Mouse (Mus musculus): Measurements from ENCODE around the gene Aqp7.

Gene Aqp7

DNA sequence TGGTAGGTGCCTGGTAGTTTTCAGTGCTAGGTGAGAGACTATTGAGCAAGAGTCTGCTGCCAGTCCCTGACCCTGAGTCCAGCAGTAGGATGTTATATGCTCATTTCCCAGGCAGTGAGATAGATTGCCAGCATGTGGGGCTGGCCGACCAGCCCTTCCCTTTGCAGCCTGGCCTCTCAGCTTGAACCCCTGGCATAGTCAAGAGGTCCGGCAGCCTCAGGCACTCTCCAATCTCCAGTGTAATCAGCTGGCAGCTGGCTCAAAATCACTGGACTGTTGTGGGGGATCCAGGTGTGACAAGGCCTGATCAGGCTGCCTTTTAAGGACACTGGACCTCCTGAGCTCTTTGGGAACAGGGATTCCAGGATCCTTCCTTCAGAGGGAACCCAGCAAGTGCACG, 15.4 kb upstream of the Aqp7 start:
- DNase-seq (ENCODE audit: low read depth, low spot score): no peak

DNA sequence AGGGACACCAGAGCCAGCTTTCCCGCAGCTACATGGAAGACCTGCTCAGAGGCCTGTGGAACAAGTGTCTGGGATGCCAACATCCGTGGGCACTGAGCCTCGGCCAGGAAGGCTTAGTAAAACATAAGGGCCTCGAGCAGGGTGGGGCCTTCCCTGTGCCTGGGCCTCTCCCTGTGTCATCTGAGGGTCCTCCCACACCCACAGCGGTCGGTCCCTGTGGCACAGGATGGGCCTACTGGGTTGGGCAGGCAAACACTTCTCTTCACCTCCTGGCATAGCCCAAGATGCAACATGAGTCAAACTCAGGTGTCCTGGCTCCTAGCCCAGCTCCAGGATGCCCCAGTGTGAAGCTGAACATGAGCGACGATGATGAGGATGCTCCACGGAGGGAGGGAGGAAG, 9.4 kb upstream of the Aqp7 start:
- DNase-seq (ENCODE audit: low read depth, low spot score): no peak

DNA sequence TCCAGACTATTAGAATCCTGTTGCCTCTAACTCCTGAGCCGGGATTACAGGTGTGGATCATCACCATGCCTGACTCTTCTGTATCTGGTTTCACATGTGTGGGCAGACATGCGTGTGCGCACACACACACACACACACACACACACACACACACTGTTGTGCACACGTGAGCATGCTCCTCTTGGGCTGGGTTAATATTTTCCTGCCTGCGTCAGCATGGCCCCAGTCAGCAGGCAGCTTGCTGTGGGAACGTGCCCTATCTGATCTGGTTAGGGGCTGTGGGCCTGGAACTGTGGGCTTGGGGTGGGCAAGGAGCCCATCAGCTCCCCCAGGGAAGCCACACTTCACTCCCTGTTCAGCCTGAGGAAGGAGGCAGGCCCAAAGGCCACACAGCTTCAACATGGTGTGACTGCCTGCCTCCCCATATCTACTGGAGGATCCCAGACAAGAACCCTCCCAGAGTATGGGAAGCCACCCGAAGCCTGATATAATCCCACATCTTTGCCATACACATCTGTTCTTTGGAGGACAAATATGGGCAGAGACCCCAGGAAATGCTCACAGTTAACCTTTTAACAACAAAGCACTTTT, 8.9 kb upstream of the Aqp7 start:
- DNase-seq (ENCODE audit: low read depth, low spot score): no peak

DNA sequence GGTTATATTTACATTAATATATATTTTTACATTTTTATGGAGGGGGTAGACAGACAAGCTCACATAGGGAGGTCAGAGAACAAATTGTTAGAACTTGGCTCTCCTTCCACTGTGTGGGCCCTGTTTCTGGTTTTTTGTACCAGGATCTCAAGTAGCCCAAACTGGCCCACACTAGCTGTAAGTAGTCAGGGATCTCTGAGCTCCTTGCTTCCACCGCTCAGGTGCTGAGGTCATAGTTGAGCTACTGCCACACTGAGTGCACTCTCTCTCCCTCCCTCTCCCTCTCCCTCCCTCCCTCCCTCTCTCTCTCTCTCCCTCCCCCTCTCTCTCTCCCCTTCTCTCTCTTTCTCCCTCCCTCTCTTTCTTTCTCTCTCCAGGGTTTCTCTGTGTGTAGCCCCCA, 8.3 kb upstream of the Aqp7 start:
- no peak for DNase-seq (ENCODE audit: low read depth, low spot score)

DNA sequence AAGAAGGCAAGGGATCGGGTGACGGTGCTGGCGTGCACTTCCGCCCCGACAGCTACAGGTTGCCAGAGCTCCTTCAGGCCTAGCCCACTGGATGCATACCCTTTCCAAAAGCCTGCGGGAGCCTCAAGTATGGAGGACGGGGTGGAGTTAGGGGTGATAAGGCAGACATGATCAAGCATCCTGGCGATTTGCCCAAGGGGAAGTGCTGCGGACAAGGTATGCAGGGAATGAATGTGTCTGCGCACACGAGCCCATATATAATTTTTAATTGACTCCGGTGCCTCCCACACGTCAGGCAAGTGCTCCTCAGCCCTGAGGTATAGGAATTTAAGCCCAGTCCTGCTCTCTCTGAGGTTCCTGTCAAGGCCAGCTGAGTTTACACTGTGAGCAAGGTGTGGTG, 7.2 kb upstream of the Aqp7 start:
- DNase-seq (ENCODE audit: low read depth, low spot score): no peak

DNA sequence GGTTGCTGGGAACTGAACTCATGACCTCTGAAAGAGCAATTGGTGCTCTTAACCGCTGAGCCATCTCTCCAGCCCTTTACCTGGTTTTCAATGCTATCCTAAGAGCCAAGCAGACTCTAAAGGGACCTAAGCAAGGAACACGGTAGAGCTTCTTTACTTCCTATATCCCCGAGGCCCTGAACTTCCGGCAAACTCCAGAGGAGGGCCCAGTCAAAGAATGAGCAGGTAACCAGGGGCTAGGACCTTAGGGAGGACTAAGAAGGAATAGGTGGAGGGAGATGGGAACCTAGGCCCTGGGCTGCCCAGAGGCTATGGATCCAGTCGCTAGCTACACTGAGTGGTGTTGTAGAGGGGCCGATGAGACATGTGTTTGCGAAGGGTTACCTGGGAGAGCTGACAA, 3.8 kb upstream of the Aqp7 start:
- DNase-seq (ENCODE audit: low read depth, low spot score): no peak

DNA sequence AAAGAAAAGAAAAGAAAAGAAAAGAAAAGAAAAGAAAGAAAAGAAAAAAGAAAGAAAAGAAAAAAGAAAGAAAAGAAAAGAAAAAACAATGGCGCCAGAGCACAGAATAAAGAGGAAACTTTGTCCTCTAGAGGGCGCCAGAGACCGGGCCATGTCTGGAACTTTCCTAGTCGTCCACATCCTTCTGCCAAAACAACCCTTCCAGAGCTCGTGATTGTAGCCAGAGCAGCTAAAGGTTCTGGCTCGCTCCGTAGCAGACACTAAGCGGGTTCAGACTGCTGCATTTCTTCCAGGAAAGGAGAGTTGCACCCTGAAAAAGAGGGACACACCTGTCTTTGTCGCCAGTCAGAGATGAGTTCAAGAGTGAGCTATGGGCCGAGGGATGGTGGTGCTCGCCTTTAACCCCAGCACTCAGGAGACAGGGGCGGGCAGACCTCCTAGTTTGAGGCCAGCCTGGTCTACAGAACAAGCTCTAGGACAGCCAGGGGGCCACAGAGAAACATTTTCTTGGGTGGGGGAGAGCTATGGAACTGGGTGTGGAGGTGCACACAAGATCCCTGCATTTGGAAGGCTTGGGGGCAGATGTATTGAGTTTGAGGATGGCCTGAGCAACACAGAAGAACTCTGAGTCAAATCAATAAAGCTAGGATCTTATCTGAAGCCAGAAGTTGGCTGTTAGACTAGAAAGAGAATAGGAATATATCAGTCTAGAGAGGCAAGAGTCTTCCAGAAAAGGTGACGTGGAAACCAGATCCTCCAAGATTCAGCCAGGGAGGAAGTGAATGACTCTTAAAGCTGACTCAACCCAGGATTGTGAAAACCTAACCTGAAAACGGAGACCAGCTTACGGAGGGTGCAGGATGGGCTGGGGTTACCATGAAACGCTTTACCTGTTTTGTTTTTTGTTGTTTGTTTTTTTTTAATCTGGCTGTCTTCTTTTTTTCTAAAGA, 3.1 kb upstream of the Aqp7 start:
- peak; percentile 66 for DNase-seq (ENCODE audit: low read depth, low spot score)

DNA sequence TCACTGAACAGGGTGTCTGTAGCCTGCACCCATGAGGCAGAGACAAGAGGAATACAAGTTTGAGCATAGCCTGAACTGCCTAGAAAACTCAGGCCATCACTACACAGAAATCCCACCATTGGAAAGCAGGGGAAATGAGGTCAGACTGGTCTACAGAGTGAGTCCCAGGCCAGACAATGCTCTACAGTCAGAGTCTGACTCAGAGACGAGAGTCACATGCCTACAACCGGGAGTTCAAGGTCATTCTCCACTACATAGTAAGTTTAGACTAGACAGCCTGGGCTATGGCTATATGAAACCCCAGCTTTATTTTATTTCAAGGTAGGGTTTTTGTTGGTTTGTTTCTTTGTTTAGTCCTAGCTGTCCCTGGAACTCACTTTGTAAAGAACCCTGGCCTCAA, 987 bp upstream of the Aqp7 start:
- no peak for DNase-seq (ENCODE audit: low read depth, low spot score)

DNA sequence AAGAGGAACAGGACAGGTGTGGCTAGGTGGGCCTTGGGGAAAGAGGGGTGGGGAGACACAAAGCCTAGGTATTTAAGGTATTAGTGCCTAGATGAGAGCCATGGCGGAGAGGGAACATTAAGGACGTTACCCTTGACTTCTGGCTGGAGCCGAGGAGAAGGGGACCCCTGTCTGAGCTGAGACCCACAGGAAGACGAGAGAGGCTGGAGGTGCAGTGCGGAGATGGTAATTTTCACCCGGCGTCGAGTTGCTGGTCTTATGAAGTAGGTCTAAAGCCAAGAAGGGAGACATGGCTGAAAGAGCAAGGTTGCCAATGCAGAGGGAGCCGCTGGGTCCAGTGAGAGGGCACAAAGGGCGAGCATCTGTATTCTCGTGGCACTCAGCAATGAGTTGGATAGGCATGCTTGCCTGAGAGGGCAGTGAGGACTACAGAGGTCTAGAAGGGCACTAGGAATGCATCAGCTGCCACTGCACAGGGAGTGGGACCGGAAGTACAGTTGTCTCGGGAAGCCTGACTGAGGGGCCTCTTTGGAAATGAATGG, 1.6 kb downstream of the Aqp7 start:
- no peak for DNase-seq (ENCODE audit: low read depth, low spot score)

DNA sequence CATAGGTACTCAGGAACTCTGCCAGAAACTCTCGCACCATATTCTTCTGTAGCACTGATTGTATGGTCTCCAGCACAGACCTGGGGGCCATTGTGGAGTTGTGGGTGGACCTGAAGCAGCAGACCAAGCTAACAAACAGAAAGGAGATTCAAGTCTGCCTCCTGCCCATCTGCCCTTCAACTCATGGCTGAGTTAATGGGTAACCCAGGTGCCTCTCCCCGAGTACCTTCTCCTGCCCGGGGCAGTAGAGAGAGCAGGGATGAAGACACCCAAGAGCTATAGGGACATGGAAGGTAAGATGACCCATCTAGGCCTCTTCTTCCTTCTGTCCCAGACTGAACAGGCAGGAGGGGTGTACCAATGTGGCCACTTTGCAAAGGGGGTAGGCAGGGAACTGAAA, 2.7 kb downstream of the Aqp7 start:
- no peak for DNase-seq (ENCODE audit: low read depth, low spot score)

DNA sequence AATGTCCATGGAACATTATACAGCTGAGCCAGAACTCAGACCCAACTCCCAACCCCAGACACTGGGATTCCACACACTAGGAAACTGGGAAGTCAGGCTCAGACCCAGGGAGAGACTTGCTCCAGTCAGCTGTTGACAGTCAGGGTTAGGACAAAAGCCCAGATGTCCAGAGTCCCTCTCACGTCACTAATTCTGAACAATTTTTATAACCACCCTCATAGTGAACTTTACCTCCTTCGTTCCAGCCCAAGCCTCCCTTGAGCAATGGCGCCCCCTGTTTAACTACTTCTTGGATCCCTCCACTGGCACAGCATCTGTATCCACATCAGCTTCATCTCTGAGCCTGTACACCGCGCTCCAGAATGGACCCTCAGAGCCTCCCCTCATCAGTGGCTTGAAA, 4.0 kb downstream of the Aqp7 start:
- no peak for DNase-seq (ENCODE audit: low read depth, low spot score)

DNA sequence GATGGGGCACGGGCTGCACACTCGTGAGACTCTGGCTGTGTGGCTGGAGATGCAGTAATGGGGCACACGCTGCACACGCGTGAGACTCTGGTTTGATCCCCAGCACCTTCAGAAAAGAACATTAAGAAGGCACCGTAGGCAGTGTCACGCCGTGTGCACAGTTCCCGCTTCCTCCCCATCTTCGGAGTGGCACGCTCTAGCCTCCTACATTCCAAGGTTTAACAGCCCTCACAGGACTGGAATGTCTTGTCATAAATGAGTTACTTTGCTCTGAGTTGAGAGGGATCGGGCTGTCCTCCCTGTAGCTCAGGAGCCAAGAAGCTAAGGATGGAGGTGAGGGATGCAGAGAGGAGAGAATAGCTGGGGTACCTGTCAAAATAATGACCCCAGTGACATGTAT, 5.1 kb downstream of the Aqp7 start:
- no peak for DNase-seq (ENCODE audit: low read depth, low spot score)

DNA sequence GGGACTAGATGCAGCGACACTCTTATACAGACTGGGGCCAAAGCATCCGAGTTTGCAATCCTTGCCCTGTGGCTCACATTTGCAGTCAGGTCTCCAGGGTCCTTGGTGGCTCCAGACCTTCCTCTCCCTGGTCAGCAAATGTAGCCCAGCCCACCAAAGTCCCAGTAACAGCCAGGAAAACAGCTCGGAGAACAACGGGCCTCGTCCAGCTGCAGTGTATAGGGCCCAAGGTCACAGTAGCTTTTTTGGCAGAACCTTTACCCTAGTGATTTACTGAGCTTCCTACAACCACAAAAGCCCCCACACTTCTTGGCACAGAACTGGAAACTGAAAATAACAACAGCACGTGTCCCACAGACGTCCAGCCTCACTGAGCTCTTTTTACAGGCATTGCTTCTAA, 7.0 kb downstream of the Aqp7 start:
- DNase-seq (ENCODE audit: low read depth, low spot score): no peak

DNA sequence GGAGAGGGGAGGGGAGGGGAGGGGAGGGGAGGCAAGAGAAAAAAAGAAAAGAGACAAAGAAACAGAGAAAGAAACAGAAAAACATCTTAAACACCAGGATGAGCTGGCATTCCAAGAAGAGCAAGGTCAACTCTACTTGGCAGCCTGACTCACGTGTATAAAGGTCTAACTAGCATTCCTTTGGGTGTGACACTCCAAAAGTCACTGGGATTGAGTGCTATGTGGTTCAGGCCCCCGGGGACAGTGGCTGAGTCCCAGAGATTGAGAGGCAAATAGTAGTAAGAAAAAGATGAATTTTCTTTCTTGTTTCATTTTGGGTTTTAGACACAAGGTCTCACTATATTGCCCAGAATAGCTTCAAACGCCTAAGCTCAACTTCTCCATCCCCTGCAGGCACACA, 10.0 kb downstream of the Aqp7 start:
- DNase-seq (ENCODE audit: low read depth, low spot score): no peak

DNA sequence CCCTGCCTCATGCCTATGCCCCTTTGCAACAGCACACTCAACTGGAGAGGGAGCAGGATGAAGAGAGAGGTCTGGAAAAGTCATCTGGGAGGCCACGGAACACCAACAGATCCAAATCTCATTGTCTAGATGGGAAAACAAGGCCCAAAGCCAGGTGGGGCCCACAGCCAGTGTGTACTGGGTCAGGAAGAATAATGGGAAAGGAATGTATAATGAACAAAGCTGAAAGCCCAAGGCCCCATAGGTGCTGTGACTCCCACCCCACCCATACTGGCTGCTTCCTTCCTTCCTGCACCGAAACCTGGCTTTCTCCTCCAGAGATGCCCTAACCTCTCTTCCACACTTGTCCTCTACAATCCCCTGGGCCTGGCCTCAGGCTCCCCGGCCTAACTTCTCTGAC, 16.7 kb downstream of the Aqp7 start:
- no peak for DNase-seq (ENCODE audit: low read depth, low spot score)

DNA sequence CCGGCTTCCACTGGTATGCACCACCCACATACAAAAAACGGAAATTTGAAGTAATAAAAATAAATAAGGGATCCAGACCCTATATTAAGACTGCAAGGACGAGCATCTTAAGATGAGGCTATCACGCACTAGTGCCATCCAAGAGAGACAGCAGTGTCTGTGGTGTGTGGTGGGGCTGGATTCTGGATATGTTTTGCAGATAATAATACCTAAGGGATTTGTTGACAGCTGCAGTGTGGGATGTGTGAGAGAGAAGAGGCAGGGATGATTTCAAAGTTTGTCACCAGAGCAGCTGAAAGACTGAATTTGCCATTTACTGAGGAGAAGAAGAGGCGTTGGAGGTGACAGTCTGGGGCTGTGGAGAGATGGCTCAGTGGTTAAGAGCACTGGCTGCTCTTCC, 18.6 kb downstream of the Aqp7 start:
- DNase-seq (ENCODE audit: low read depth, low spot score): no peak

DNA sequence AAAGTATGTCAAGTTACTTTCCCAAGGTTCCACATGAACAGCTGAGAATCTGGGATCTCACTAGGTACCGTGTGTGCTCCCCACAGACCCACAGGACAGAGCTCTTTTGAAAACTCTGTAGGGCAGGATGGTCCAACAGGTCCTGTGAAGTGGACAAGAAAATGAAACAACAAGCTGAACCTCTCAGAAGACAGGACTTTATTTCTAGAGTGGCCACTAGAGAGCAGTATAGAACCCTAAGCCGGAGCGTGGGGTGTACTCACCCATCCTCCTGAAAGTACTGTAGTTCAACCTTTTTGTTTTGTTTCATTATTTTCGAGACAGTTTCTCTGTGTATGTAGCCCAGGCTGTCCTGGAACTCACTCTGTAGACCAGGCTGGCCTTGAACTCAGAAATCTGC, 19.7 kb downstream of the Aqp7 start:
- no peak for DNase-seq (ENCODE audit: low read depth, low spot score)

DNA sequence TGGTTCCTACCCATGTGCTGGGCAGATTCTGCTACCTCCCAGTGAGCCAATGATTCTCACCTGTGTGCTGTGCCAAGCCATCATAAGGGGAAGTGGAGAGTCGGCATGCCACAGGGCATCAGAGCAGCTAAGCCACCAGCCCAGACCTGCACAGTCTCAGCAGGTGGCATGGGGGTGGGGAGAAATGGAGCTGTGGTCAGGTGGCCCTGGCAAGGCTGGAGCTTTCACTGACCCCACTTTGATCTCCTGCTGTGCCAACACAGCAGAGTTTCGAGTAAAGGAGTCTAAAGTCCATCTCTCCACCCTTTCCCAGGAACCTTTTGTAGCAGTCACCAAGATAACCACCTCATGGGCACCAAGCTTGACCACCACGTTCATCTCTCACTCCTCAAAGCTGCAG, 20.1 kb downstream of the Aqp7 start:
- no peak for DNase-seq (ENCODE audit: low read depth, low spot score)

DNA sequence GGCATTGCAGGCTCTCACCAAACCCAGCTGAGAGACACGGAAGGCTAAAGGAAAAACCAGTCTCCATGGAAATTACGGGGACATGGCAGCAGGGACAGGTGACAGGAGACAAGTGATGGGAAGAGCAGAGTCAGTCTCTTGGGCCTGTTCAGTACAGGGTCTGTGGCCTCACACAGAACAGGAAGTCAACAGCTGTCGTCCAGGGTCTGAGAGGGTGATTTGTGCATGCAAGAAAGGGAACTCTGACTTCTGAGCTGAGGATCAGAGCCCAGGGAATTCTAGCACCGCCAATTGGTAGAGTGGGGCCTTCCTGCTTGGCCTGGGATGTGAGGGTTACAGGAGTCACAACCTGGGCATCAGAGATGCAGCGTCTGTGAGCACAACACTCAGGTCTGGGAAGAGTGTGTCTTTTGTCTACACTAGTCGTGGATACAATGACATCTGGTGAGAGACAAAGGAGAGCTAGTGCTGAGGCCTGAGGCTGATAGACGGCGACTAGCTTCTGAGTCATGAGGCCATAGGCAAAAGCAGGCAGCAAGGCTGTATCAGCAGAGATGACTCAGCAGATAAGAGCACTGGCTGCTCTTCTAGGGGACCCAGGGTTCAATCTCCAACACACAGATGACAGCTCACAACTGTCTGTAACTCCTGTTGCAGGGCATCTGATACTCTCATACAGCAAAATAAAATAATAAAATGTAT, 21.7 kb downstream of the Aqp7 start:
- DNase-seq (ENCODE audit: low read depth, low spot score): no peak

DNA sequence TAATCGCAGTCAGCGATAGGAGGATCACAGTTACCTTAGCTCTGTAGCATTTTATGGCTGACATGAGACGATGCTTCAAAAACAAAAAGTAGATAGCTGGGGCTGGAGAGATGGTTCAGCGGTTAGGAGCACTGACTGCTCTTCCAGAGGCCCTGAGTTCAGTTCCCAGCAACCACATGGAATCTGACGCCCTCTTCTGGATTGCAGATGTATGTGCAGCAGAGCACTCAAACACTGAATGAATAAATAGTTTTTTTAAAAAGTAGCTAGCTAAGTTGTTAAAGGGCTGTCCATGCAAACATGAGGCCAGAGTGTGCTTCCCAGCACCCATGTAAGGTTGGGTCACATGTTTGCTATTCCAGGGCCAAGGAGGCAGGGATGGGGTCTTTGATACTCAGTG, 26.8 kb downstream of the Aqp7 start:
- no peak for DNase-seq (ENCODE audit: low read depth, low spot score)

DNA sequence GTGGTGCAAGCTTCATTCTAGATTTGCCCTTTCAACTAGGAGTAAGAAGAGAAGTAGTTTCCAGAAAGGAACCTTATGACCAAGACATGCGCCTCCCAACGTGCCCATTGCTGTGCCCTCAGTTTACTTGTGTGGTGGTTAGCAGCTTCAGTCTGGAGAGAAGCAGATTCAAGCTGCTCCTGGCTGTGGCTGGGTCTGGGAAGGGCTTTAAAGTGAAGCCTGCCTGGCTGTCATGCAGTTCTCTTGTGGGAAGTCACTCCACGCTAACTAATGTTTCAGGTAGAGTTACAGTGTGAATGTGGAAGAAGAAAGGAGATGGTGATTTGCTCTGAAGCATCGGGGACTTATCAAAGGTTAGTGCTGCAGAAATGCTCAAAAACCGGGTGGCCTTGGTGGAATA, 32.1 kb downstream of the Aqp7 start:
- DNase-seq (ENCODE audit: low read depth, low spot score): no peak

DNA sequence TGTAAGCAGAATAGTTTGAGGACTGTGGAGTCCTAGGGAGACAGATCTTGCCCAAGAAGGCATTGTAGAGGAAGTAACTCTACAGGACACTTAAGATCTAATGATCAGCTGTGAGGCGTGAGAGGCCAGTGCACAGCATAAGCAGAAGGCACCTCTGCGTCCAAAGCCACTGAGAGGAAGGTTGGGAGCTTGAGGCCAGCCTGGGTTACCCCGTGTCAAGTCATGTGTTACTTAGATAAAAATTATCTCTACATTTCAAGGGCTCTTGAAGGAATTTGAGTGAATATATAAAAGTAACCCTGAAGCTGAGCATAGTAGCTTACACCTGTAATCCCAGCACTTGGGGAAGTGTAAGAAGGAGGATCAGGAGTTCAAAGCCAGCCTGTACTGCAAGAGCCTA, 34.6 kb downstream of the Aqp7 start:
- DNase-seq (ENCODE audit: low read depth, low spot score): no peak
